Mouse (Mus musculus): ENCODE measurements around the gene Psg17.

GRCm38 (mm10) chr7:18799129-18799528, 22.3 kb downstream of the Psg17 start:
- TF ChIP-seq CTCF (IDR thresholded peaks at IDR 0.05; ENCODE audit: borderline replicate concordance, extremely low read depth, insufficient read depth, insufficient read length), result peak; percentile 18; the same call in 1 of the 2 replicates
- TF ChIP-seq POLR2A (IDR thresholded peaks at IDR 0.05; ENCODE audit: borderline replicate concordance, extremely low read depth, insufficient read depth, insufficient read length, poor library complexity, severe bottlenecking), result no peak
